Mouse (Mus musculus): ENCODE results near the gene Ankfn1. TPM values are rescaled to one million over a fixed set of nuclear protein-coding genes. Genes with fewer than 3 reads are reported as not detected.
A peak's percentile ranks its signal among the peaks of the same experiment; 100 is the strongest.

Gene Ankfn1
- polyA plus RNA-seq, 1 experiment from 2014 or later: 4.4 TPM

DNA sequence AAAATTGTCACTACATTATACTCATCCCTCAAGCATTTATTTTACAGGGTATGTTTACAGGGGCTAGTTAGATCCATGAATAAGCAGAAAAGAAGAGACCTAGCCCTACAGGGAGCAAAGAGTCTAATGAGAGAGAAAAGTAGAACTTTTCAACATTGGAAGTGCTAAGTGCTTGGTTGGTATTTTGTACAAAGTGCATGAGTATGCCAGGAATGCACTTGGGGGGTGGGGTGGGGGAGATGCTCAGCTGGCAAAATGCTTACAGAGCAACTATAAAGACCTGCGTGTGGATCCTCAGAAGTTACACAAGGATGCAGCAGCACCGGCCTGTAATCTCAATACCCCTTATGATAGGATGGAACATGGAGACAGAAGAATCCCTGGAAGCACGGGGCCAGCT, 118.4 kb downstream of the Ankfn1 start:
- Histone ChIP-seq H3K36me3 (ENCODE audit: control insufficient read depth, insufficient read depth, low read length) (no peaks in the 10 kb centered on the region), H3K4me1 (replicated peaks; ENCODE audit: control insufficient read depth, insufficient read depth, low read length) (no peaks in the 10 kb centered on the region), H3K27me3 (ENCODE audit: control insufficient read depth, insufficient read depth, low read length) (no peaks in the 10 kb centered on the region), H3K9me3 (ENCODE audit: control insufficient read depth, low read length) (no peaks in the 10 kb centered on the region), H3K27ac (ENCODE audit: low read depth, low read length) (no peak overlapping the region), H3K9ac (ENCODE audit: low read length) (no peak overlapping the region), H3K4me2 (ENCODE audit: low read depth, low read length, severe bottlenecking) (no peak overlapping the region), H3K4me3 (ENCODE audit: low read depth, low read length) (no peak overlapping the region)
- 89% methylated on average over 3 of the region's 3 CpGs for WGBS
- ATAC-seq (replicated peaks; ENCODE audit: low FRiP score) (no peak), DNase-seq (ENCODE audit: low spot score) (no peak)

DNA sequence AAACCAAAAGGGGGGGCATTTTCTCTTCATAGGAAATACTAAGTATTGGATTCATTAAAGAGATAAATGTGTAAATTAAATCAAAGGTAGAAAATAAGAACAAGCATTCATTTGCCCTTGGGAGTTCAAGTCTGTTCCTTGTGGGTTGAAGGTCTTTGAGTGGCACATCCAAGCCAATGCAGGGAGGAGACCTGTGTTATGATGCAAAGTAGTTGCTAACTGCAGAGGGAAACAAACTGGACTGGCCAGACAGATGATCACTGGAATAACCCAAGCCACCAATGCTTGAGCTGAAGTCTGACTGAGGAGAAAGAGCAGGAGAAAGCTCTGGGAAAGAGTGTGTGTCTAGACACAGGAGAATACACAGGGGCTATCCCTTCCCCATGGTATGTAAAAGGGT, 120.9 kb downstream of the Ankfn1 start:
- H3K27ac ChIP-seq (ENCODE audit: low read depth, low read length): no peak overlapping the region
- H3K4me2 ChIP-seq (ENCODE audit: low read depth, low read length, severe bottlenecking): no peak overlapping the region
- no peak overlapping the region for H3K9ac ChIP-seq (ENCODE audit: low read length)
- H3K36me3 ChIP-seq (ENCODE audit: control insufficient read depth, insufficient read depth, low read length): no peaks in the 10 kb centered on the region
- no peaks in the 10 kb centered on the region for H3K27me3 ChIP-seq (ENCODE audit: control insufficient read depth, insufficient read depth, low read length)
- DNase-seq (ENCODE audit: low spot score) (no peak), ATAC-seq (replicated peaks; ENCODE audit: low FRiP score) (no peak)
- no peak overlapping the region for H3K4me3 ChIP-seq (ENCODE audit: low read depth, low read length)
- no peaks in the 10 kb centered on the region for H3K4me1 ChIP-seq (replicated peaks; ENCODE audit: control insufficient read depth, insufficient read depth, low read length)
- H3K9me3 ChIP-seq (ENCODE audit: control insufficient read depth, low read length): no peaks in the 10 kb centered on the region

DNA sequence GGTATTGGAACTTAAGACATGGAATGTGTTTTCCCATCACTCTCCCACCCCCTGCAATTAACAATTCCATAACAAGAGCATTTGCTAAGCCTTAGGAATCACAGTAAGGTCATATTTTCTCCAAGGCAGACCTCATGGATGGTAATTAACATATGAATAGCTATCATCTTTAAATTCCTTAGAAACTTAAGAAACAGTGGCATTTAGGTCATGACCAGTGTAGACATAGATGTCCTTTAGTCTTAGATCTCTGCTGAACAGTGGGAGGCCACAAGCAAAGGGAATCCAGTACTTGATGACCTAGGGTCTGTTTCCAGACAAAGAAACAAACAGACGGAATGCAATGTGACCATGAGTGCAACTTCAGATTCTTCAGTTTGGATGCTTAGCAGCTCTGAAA, 141.7 kb downstream of the Ankfn1 start:
- no peaks in the 10 kb centered on the region for H3K9me3 ChIP-seq (ENCODE audit: control insufficient read depth, low read length)
- H3K27me3 ChIP-seq (ENCODE audit: control insufficient read depth, insufficient read depth, low read length): no peaks in the 10 kb centered on the region
- H3K4me2 ChIP-seq (ENCODE audit: low read depth, low read length, severe bottlenecking): no peak overlapping the region
- ATAC-seq (replicated peaks; ENCODE audit: low FRiP score) (no peak), DNase-seq (ENCODE audit: low spot score) (no peak)
- WGBS: 64% methylated on average over 1 of the region's 1 CpGs
- H3K36me3 ChIP-seq (ENCODE audit: control insufficient read depth, insufficient read depth, low read length): no peaks in the 10 kb centered on the region
- no peak overlapping the region for H3K27ac ChIP-seq (ENCODE audit: low read depth, low read length)
- H3K4me1 ChIP-seq (replicated peaks; ENCODE audit: control insufficient read depth, insufficient read depth, low read length): no peaks in the 10 kb centered on the region; the same call in 1 of the 2 replicates
- no peak overlapping the region for H3K9ac ChIP-seq (ENCODE audit: low read length)
- no peak overlapping the region for H3K4me3 ChIP-seq (ENCODE audit: low read depth, low read length)

DNA sequence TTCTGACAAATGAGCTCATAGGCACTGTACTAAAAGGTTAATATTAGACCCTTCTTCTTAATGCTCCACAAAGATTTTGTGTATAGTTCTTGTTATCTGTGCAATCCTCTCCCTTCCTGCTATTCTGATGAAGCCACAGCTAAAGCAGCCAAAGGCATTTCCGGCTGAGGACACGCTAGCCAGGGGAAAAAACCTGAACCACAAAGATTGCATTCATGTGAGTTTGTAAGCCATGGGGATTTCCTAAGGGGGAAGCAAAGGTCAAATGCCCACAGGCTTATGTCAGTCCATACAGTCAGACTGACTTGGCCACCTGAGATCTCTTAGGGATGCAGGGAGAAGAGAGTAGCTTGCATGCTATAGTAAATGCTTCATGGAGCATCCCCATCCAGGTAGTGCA, 146.1 kb downstream of the Ankfn1 start:
- no peak overlapping the region for H3K4me2 ChIP-seq (ENCODE audit: low read depth, low read length, severe bottlenecking)
- H3K9ac ChIP-seq (ENCODE audit: low read length): no peak overlapping the region
- no peaks in the 10 kb centered on the region for H3K36me3 ChIP-seq (ENCODE audit: control insufficient read depth, insufficient read depth, low read length)
- 82% methylated on average over 2 of the region's 2 CpGs for WGBS
- no peak overlapping the region for H3K4me3 ChIP-seq (ENCODE audit: low read depth, low read length)
- 0 out of 2 replicates have a peak, but pooled peaks cover 2% of the 10 kb centered on the region for H3K27me3 ChIP-seq (ENCODE audit: control insufficient read depth, insufficient read depth, low read length)
- H3K9me3 ChIP-seq (ENCODE audit: control insufficient read depth, low read length): no peaks in the 10 kb centered on the region
- ATAC-seq (replicated peaks; ENCODE audit: low FRiP score) (no peak), DNase-seq (ENCODE audit: low spot score) (no peak)
- no peak overlapping the region for H3K27ac ChIP-seq (ENCODE audit: low read depth, low read length)
- H3K4me1 ChIP-seq (replicated peaks; ENCODE audit: control insufficient read depth, insufficient read depth, low read length): no peaks in the 10 kb centered on the region; the same call in 1 of the 2 replicates

DNA sequence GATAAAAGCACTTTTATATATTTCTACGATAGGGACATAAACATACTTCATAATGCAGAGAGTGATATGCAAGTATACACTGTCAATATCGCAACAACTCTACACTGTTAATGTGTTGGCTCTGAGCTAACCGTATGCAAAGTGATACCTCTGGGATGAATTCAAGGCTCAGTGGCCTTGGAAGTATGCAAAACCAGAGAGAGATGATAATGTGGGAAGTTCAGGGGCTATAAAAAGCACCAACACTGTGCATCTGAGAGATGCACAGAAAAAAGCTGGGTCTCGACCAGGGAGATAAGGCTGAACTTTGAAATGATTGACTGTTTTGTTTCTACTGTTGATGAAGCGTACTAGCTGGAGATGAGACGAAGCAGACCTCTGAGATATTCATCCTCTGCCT, 148.9 kb downstream of the Ankfn1 start:
- 92% methylated on average over 6 of the region's 6 CpGs for WGBS
- H3K9ac ChIP-seq (ENCODE audit: low read length): no peak overlapping the region
- no peak overlapping the region for H3K27ac ChIP-seq (ENCODE audit: low read depth, low read length)
- no peaks in the 10 kb centered on the region for H3K36me3 ChIP-seq (ENCODE audit: control insufficient read depth, insufficient read depth, low read length)
- no peaks in the 10 kb centered on the region for H3K9me3 ChIP-seq (ENCODE audit: control insufficient read depth, low read length)
- no peak overlapping the region for H3K4me3 ChIP-seq (ENCODE audit: low read depth, low read length)
- H3K27me3 ChIP-seq (ENCODE audit: control insufficient read depth, insufficient read depth, low read length): 0 out of 2 replicates have a peak, but pooled peaks cover 2% of the 10 kb centered on the region
- ATAC-seq (replicated peaks; ENCODE audit: low FRiP score): no peak
- H3K4me1 ChIP-seq (replicated peaks; ENCODE audit: control insufficient read depth, insufficient read depth, low read length): no peaks in the 10 kb centered on the region
- H3K4me2 ChIP-seq (ENCODE audit: low read depth, low read length, severe bottlenecking): no peak overlapping the region
- no peak for DNase-seq (ENCODE audit: low spot score)

DNA sequence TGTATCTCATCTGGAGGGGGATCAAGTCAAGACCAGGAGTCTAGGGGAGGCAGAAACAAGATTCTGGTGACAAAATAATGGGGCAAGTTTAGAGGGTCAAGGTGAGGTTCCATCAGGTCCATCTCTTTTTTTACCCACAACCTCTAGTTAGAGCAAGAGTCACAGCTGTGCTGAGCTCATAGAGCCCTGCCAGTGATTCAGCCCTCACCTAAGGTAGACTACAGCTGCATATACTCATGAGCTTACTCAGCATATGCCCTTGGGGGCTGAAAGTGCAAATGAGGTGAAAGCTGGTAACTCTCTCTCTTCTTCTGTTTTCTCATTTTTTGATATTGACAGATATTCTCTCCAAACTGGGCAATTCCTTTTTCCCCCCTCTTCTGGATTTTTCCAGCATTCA, 150.2 kb downstream of the Ankfn1 start:
- no peak for ATAC-seq (replicated peaks; ENCODE audit: low FRiP score)
- Histone ChIP-seq H3K4me2 (ENCODE audit: low read depth, low read length, severe bottlenecking) (no peak overlapping the region), H3K9me3 (ENCODE audit: control insufficient read depth, low read length) (no peaks in the 10 kb centered on the region), H3K4me3 (ENCODE audit: low read depth, low read length) (no peak overlapping the region), H3K27me3 (ENCODE audit: control insufficient read depth, insufficient read depth, low read length) (0 out of 2 replicates have a peak, but pooled peaks cover 2% of the 10 kb centered on the region), H3K27ac (ENCODE audit: low read depth, low read length) (no peak overlapping the region), H3K9ac (ENCODE audit: low read length) (no peak overlapping the region), H3K36me3 (ENCODE audit: control insufficient read depth, insufficient read depth, low read length) (no peaks in the 10 kb centered on the region), H3K4me1 (replicated peaks; ENCODE audit: control insufficient read depth, insufficient read depth, low read length) (no peaks in the 10 kb centered on the region)
- no peak for DNase-seq (ENCODE audit: low spot score)

DNA sequence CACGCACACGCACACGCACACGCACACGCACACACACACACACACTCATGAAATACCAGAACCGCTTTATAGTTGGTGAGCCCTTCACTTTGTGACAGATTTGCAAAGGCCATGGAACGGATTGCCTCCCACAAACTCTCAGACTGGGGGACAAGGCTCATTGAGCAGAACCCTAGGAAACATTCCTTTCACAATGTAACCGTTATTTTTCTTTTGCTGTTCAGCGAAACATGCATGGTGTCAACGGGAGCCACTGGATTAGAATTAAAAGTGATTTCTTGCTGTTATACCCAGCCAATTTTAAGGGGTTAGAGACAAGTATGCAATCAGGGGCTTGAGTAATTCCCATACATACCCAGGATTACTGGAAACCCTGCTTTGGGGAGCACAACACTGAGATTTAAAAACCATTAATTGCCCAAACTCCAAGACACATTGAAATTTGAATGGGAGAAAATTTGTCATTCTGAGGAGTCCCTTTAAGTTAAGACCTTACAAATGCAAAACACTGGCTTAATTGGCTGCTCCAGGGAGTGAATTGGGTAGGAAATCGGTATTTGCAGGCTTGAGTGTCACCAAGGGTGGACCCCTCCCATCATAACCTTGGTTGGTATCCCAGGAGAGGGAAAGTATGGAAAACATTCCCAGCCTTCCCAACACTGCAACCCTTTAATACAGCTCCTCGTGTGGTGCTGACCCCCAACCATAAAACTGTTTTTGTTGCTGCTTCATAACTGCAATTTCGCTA, 153.6 kb downstream of the Ankfn1 start:
- peak; percentile 74 for ATAC-seq (replicated peaks; ENCODE audit: low FRiP score)
- WGBS: 47% methylated on average over 13 of the region's 13 CpGs
- Histone ChIP-seq H3K36me3 (ENCODE audit: control insufficient read depth, insufficient read depth, low read length) (no peaks in the 10 kb centered on the region), H3K9me3 (ENCODE audit: control insufficient read depth, low read length) (no peaks in the 10 kb centered on the region), H3K4me1 (replicated peaks; ENCODE audit: control insufficient read depth, insufficient read depth, low read length) (peaks cover 3% of the 10 kb centered on the region; the same call in 1 of the 2 replicates), H3K4me3 (ENCODE audit: low read depth, low read length) (no peak overlapping the region), H3K4me2 (ENCODE audit: low read depth, low read length, severe bottlenecking) (no peak overlapping the region), H3K9ac (ENCODE audit: low read length) (no peak overlapping the region), H3K27ac (ENCODE audit: low read depth, low read length) (peak overlapping the region; percentile 38; the same call in 1 of the 2 replicates), H3K27me3 (ENCODE audit: control insufficient read depth, insufficient read depth, low read length) (0 out of 2 replicates have a peak, but pooled peaks cover 2% of the 10 kb centered on the region)
- DNase-seq (ENCODE audit: low spot score): no peak

DNA sequence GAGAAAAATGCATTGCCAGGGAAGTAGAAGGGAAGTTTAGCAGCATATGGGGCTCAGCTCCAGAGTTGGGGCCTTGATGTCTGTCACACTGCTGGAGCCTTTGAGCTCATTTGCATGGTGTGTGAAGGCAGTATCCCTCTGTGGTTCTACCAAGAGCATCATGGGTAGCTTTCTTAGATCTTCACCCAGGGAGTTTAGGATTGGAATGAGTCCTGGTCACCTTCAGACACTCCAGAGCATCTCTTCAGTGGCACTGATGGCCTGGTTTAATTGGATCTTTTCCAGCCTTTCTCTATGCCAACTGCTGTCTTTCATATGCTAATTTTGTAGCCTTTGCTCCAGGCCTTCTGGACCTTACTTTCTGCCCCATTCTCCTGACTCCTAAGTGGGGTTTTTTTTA, 157.5 kb downstream of the Ankfn1 start:
- H3K27me3 ChIP-seq (ENCODE audit: control insufficient read depth, insufficient read depth, low read length): no peaks in the 10 kb centered on the region
- no peak overlapping the region for H3K4me2 ChIP-seq (ENCODE audit: low read depth, low read length, severe bottlenecking)
- no peak overlapping the region for H3K4me3 ChIP-seq (ENCODE audit: low read depth, low read length)
- DNase-seq (ENCODE audit: low spot score) (no peak), ATAC-seq (replicated peaks; ENCODE audit: low FRiP score) (no peak)
- H3K36me3 ChIP-seq (ENCODE audit: control insufficient read depth, insufficient read depth, low read length): no peaks in the 10 kb centered on the region
- H3K9me3 ChIP-seq (ENCODE audit: control insufficient read depth, low read length): no peaks in the 10 kb centered on the region
- H3K9ac ChIP-seq (ENCODE audit: low read length): no peak overlapping the region
- H3K4me1 ChIP-seq (replicated peaks; ENCODE audit: control insufficient read depth, insufficient read depth, low read length): peaks cover 3% of the 10 kb centered on the region; the same call in 1 of the 2 replicates
- H3K27ac ChIP-seq (ENCODE audit: low read depth, low read length): no peak overlapping the region

DNA sequence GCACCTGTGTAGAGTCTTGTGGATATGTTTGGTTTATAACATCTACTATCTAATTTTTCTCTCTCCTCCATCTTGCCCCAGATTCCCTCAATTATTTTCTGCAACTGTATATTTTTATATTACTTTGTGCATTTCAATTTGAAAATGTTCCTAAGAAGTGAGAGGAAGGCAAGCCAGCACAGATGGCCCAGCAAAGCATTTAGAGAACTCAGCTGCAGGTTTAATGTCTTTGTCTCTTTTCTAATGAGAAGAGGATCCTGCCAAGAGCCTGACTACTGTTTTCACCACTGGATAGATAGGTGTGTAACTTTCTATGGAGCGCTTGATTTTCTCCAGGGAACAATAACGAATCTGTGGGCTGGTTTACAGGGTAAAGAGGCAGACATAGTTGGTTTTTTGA, 161.6 kb downstream of the Ankfn1 start:
- Histone ChIP-seq H3K9me3 (ENCODE audit: control insufficient read depth, low read length) (no peaks in the 10 kb centered on the region), H3K9ac (ENCODE audit: low read length) (no peak overlapping the region), H3K36me3 (ENCODE audit: control insufficient read depth, insufficient read depth, low read length) (no peaks in the 10 kb centered on the region), H3K4me1 (replicated peaks; ENCODE audit: control insufficient read depth, insufficient read depth, low read length) (peaks cover 3% of the 10 kb centered on the region; the same call in 1 of the 2 replicates), H3K27ac (ENCODE audit: low read depth, low read length) (no peak overlapping the region), H3K4me2 (ENCODE audit: low read depth, low read length, severe bottlenecking) (no peak overlapping the region), H3K27me3 (ENCODE audit: control insufficient read depth, insufficient read depth, low read length) (no peaks in the 10 kb centered on the region), H3K4me3 (ENCODE audit: low read depth, low read length) (no peak overlapping the region)
- DNase-seq (ENCODE audit: low spot score): no peak
- no peak for ATAC-seq (replicated peaks; ENCODE audit: low FRiP score)
- WGBS: 90% methylated on average over 2 of the region's 2 CpGs
